8 mouse cellular contexts compared by ENCODE assay signal in genomic region chr11:115266400-115266778, GRCm38 (mm10). TPM values are rescaled to one million over a fixed set of nuclear protein-coding genes. Genes with fewer than 3 reads are reported as not detected.
DNase-seq lines count a peak whose midpoint lies in the region; ATAC-seq lines count a peak whose summit lies in the region.

No protein-coding gene starts in this region.

- H3K4me2 ChIP-seq in embryonic facial prominence, embryonic 13.5 days, result peak overlapping the region; percentile 78
- peak overlapping the region; percentile 59 for H3K4me2 ChIP-seq in stomach, embryonic 14.5 days (replicated peaks; ENCODE audit: low read depth, low read length)

- H3K9me3 ChIP-seq in megakaryocyte, embryonic 14.5 days, result no peaks in the 10 kb centered on the region
- no peaks in the 10 kb centered on the region for H3K9me3 ChIP-seq in embryonic facial prominence, embryonic 13.5 days
- H3K9me3 ChIP-seq in limb, embryonic 10.5 days (replicated peaks), result no peaks in the 10 kb centered on the region
- H3K9me3 ChIP-seq in stomach, embryonic 14.5 days (ENCODE audit: control insufficient read depth, low read depth, low read length), result no peaks in the 10 kb centered on the region

- ATAC-seq in megakaryocyte, adult 5-6 weeks (ENCODE audit: poor library complexity, severe bottlenecking), result no peak
- ATAC-seq in embryonic facial prominence, embryonic 13.5 days (ENCODE audit: insufficient number of reproducible peaks, insufficient read depth, low FRiP score, low TSS enrichment, low read depth), result no peak
- ATAC-seq in stomach, embryonic 14.5 days (ENCODE audit: insufficient number of reproducible peaks, insufficient read depth, low FRiP score, low read depth), result no peak

- intact Hi-C loops in left cerebral cortex, postnatal 25 days (cut with DNase I), result no loop called here
- intact Hi-C loops in left cerebral cortex, postnatal 4 days (cut with DNase I), result loop anchor here (10.0 kb wide), 1 partner anchor 182 kb away; no protein-coding TSS in a partner anchor

- no peak overlapping the region for H3K27ac ChIP-seq in embryonic facial prominence, embryonic 13.5 days
- 0 out of 2 replicates have a peak overlapping the region, but pooled peaks have one; percentile 27 for H3K27ac ChIP-seq in limb, embryonic 10.5 days
- no peak overlapping the region for H3K27ac ChIP-seq in stomach, embryonic 14.5 days (ENCODE audit: low read length)

- H3K4me1 ChIP-seq in megakaryocyte, embryonic 14.5 days, result peaks cover 37% of the 10 kb centered on the region
- peaks cover 19% of the 10 kb centered on the region for H3K4me1 ChIP-seq in embryonic facial prominence, embryonic 13.5 days
- peaks cover 36% of the 10 kb centered on the region for H3K4me1 ChIP-seq in limb, embryonic 10.5 days
- peaks cover 7% of the 10 kb centered on the region; the same call in 1 of the 2 replicates for H3K4me1 ChIP-seq in stomach, embryonic 14.5 days (ENCODE audit: control insufficient read depth, insufficient read depth, low read length)

- peak overlapping the region; percentile 59 for H3K4me3 ChIP-seq in megakaryocyte, embryonic 14.5 days (replicated peaks)
- peak overlapping the region; percentile 46 for H3K4me3 ChIP-seq in embryonic facial prominence, embryonic 13.5 days
- H3K4me3 ChIP-seq in limb, embryonic 10.5 days, result peak overlapping the region; percentile 54
- H3K4me3 ChIP-seq in stomach, embryonic 14.5 days (ENCODE audit: low read depth, low read length), result peak overlapping the region; percentile 32

- peaks cover 33% of the 10 kb centered on the region for H3K36me3 ChIP-seq in megakaryocyte, embryonic 14.5 days (replicated peaks; ENCODE audit: low read length)
- H3K36me3 ChIP-seq in embryonic facial prominence, embryonic 13.5 days, result peaks cover 21% of the 10 kb centered on the region
- peaks cover 19% of the 10 kb centered on the region for H3K36me3 ChIP-seq in limb, embryonic 10.5 days
- no peaks in the 10 kb centered on the region; the same call in 1 of the 2 replicates for H3K36me3 ChIP-seq in stomach, embryonic 14.5 days (ENCODE audit: control insufficient read depth, insufficient read depth, low read length)

- DNase-seq in limb, embryonic 10.5 days (ENCODE audit: low spot score), result no peak
- no peak for DNase-seq in spleen, postnatal 36 days (ENCODE audit: low spot score in 2 of 2)
- DNase-seq in left cerebral cortex, postnatal 25 days (ENCODE audit: low spot score in 2 of 2), result no peak
- no peak for DNase-seq in left cerebral cortex, postnatal 4 days

- peak overlapping the region; percentile 63; the same call in 1 of the 2 replicates for H3K9ac ChIP-seq in embryonic facial prominence, embryonic 13.5 days
- H3K9ac ChIP-seq in stomach, embryonic 14.5 days (replicated peaks; ENCODE audit: low read depth, low read length), result no peak overlapping the region

- H3K27me3 ChIP-seq in megakaryocyte, embryonic 14.5 days (replicated peaks), result peaks cover 76% of the 10 kb centered on the region
- peaks cover 83% of the 10 kb centered on the region for H3K27me3 ChIP-seq in embryonic facial prominence, embryonic 13.5 days
- peaks cover 89% of the 10 kb centered on the region for H3K27me3 ChIP-seq in limb, embryonic 10.5 days (ENCODE audit: low read depth, poor library complexity, severe bottlenecking)
- H3K27me3 ChIP-seq in stomach, embryonic 14.5 days (ENCODE audit: control insufficient read depth, insufficient read depth, low read length), result peaks cover 58% of the 10 kb centered on the region

- 2% methylated on average over 22 of the region's 22 CpGs for WGBS in embryonic facial prominence, embryonic 13.5 days
- 2% methylated on average over 22 of the region's 22 CpGs for WGBS in limb, embryonic 10.5 days
- WGBS in stomach, embryonic 14.5 days, result 4% methylated on average over 22 of the region's 22 CpGs

RNA-seq across cellular contexts. Expression of gene Grin2c, which starts 0.7 kb away (rescaled TPM):
- polyA plus RNA-seq in megakaryocyte, embryonic 14.5 days (2012; ENCODE audit: insufficient read depth, low replicate concordance), result not detected in 2 replicates
- 0.05 TPM in 1 of 2 replicates, not detected in the other for total RNA-seq in megakaryocyte, adult 5-6 weeks (2015)
- total RNA-seq in megakaryocyte, adult 5-6 weeks (2017), result not detected in 2 replicates
- polyA plus RNA-seq in embryonic facial prominence, embryonic 13.5 days (2015; fragmentation: Nextera tagmentation; extraction: Ambion mirVana), result not detected in 2 replicates
- 0.11 and 0.34 TPM in 2 replicates for polyA plus RNA-seq in limb, embryonic 10.5 days (2016; fragmentation: Nextera tagmentation; extraction: Ambion mirVana)
- not detected in 2 replicates for polyA plus RNA-seq in stomach, embryonic 14.5 days (2014; fragmentation: Nextera tagmentation; extraction: Ambion mirVana)
- total RNA-seq in left cerebral cortex, postnatal 25 days (2021), result 10 to 100 TPM; 41.0 to 42.0 TPM
- total RNA-seq in left cerebral cortex, postnatal 4 days (2021), result 1 to 10 TPM; 1.4 to 2.0 TPM

RNA-seq across cellular contexts. Expression of gene Fdxr, which starts 10.5 kb away (rescaled TPM):
- polyA plus RNA-seq in megakaryocyte, embryonic 14.5 days (2012; ENCODE audit: insufficient read depth, low replicate concordance), result 21.8 and 28.5 TPM in 2 replicates
- total RNA-seq in megakaryocyte, adult 5-6 weeks (2015), result 4.4 and 5.6 TPM in 2 replicates
- 9.9 and 14.3 TPM in 2 replicates for total RNA-seq in megakaryocyte, adult 5-6 weeks (2017)
- polyA plus RNA-seq in embryonic facial prominence, embryonic 13.5 days (2015; fragmentation: Nextera tagmentation; extraction: Ambion mirVana), result 14.5 and 15.3 TPM in 2 replicates
- polyA plus RNA-seq in limb, embryonic 10.5 days (2016; fragmentation: Nextera tagmentation; extraction: Ambion mirVana), result 18.2 and 19.3 TPM in 2 replicates
- 11.5 and 13.3 TPM in 2 replicates for polyA plus RNA-seq in stomach, embryonic 14.5 days (2014; fragmentation: Nextera tagmentation; extraction: Ambion mirVana)
- 10 to 100 TPM; 14.5 to 17.4 TPM for total RNA-seq in left cerebral cortex, postnatal 25 days (2021)
- 10 to 100 TPM; 24.4 to 25.8 TPM for total RNA-seq in left cerebral cortex, postnatal 4 days (2021)

RNA-seq across cellular contexts. Expression of gene Fads6, which starts 31.1 kb away (rescaled TPM):
- 0.07 TPM in 1 of 2 replicates, not detected in the other for polyA plus RNA-seq in megakaryocyte, embryonic 14.5 days (2012; ENCODE audit: insufficient read depth, low replicate concordance)
- 0.58 and 0.71 TPM in 2 replicates for total RNA-seq in megakaryocyte, adult 5-6 weeks (2015)
- total RNA-seq in megakaryocyte, adult 5-6 weeks (2017), result 1.4 and 2.3 TPM in 2 replicates
- polyA plus RNA-seq in embryonic facial prominence, embryonic 13.5 days (2015; fragmentation: Nextera tagmentation; extraction: Ambion mirVana), result 0.31 and 0.43 TPM in 2 replicates
- polyA plus RNA-seq in limb, embryonic 10.5 days (2016; fragmentation: Nextera tagmentation; extraction: Ambion mirVana), result 0.06 and 0.13 TPM in 2 replicates
- polyA plus RNA-seq in stomach, embryonic 14.5 days (2014; fragmentation: Nextera tagmentation; extraction: Ambion mirVana), result 1.3 and 1.5 TPM in 2 replicates
- 10 to 100 TPM in 1 of 2 experiments, 1 to 10 TPM in 1; 9.5 to 10.8 TPM for total RNA-seq in left cerebral cortex, postnatal 25 days (2021)
- total RNA-seq in left cerebral cortex, postnatal 4 days (2021), result 1 to 10 TPM; 2.9 to 4.1 TPM

RNA-seq across cellular contexts. Expression of gene Otop2, which starts 40.6 kb away (rescaled TPM):
- polyA plus RNA-seq in megakaryocyte, embryonic 14.5 days (2012; ENCODE audit: insufficient read depth, low replicate concordance), result 0.11 TPM in 1 of 2 replicates, not detected in the other
- not detected in 2 replicates for total RNA-seq in megakaryocyte, adult 5-6 weeks (2015)
- total RNA-seq in megakaryocyte, adult 5-6 weeks (2017), result not detected in 2 replicates
- 0.20 TPM in 1 of 2 replicates, not detected in the other for polyA plus RNA-seq in embryonic facial prominence, embryonic 13.5 days (2015; fragmentation: Nextera tagmentation; extraction: Ambion mirVana)
- polyA plus RNA-seq in limb, embryonic 10.5 days (2016; fragmentation: Nextera tagmentation; extraction: Ambion mirVana), result not detected in 2 replicates
- not detected in 2 replicates for polyA plus RNA-seq in stomach, embryonic 14.5 days (2014; fragmentation: Nextera tagmentation; extraction: Ambion mirVana)
- under 1 TPM; 0.62 to 0.96 TPM for total RNA-seq in left cerebral cortex, postnatal 25 days (2021)
- total RNA-seq in left cerebral cortex, postnatal 4 days (2021), result not detected

RNA-seq across cellular contexts. Expression of gene Ush1g, which starts 55.5 kb away (rescaled TPM):
- not detected in 2 replicates for polyA plus RNA-seq in megakaryocyte, embryonic 14.5 days (2012; ENCODE audit: insufficient read depth, low replicate concordance)
- not detected in 2 replicates for total RNA-seq in megakaryocyte, adult 5-6 weeks (2015)
- not detected in 2 replicates for total RNA-seq in megakaryocyte, adult 5-6 weeks (2017)
- polyA plus RNA-seq in embryonic facial prominence, embryonic 13.5 days (2015; fragmentation: Nextera tagmentation; extraction: Ambion mirVana), result not detected in 2 replicates
- polyA plus RNA-seq in limb, embryonic 10.5 days (2016; fragmentation: Nextera tagmentation; extraction: Ambion mirVana), result not detected in 2 replicates
- 0.10 TPM in 1 of 2 replicates, not detected in the other for polyA plus RNA-seq in stomach, embryonic 14.5 days (2014; fragmentation: Nextera tagmentation; extraction: Ambion mirVana)
- under 1 TPM; 0.18 to 0.28 TPM for total RNA-seq in left cerebral cortex, postnatal 25 days (2021)
- total RNA-seq in left cerebral cortex, postnatal 4 days (2021), result under 1 TPM in 1 of 2 experiments, not detected in 1; 0.24 TPM
